Mouse (Mus musculus) erythroblast, embryonic 14.5 days (primary cell): Measurements from ENCODE around the gene Hc. TPM values are rescaled to one million over a fixed set of nuclear protein-coding genes. Genes with fewer than 3 reads are reported as not detected.

Experiments
- H3K27me3 ChIP-seq: 2 replicates; pipeline ENCODE4 v1.6.1; 2012; ENCODE audit warnings: inconsistent platforms; ENCODE audit not compliant: control insufficient read depth
- H3K36me3 ChIP-seq: 2 replicates; pipeline ENCODE4 v1.6.1; 2012; ENCODE audit warnings: mild to moderate bottlenecking, inconsistent platforms; ENCODE audit not compliant: control insufficient read depth
- H3K4me1 ChIP-seq: 2 replicates; pipeline ENCODE4 v1.6.1; 2012; ENCODE audit warnings: inconsistent platforms; ENCODE audit not compliant: control insufficient read depth
- H3K4me3 ChIP-seq: replicated peaks from 2 replicates; pipeline ENCODE3; 2012; ENCODE audit warnings: moderate library complexity, mild to moderate bottlenecking, inconsistent platforms
- H3K9me3 ChIP-seq: 2 replicates; pipeline ENCODE4 v1.6.1; 2012; ENCODE audit warnings: low read length, inconsistent platforms, mixed read lengths; ENCODE audit not compliant: control insufficient read depth
- GATA1 ChIP-seq: IDR thresholded peaks from 2 replicates; pipeline ENCODE4 v1.6.1; 2012; ENCODE audit warnings: low read length, inconsistent platforms, mixed read lengths
- TAL1 ChIP-seq: IDR thresholded peaks from 3 replicates; pipeline ENCODE4 v1.6.1; 2012; ENCODE audit warnings: low read length, inconsistent platforms, mixed read lengths
- polyA plus RNA-seq: library from polyadenylated mRNA; stranded (reverse); fragments of >175 nt; gene quantifications from 2 replicates; pipeline ENCODE4 v1.2.3, GENCODE M21; 2012

Gene Hc
- polyA plus RNA-seq, 1 experiment = not detected

GRCm38 (mm10) chr2:35021806-35022205 is 39.4 kb downstream of the Hc start:
- no peak overlapping the region for H3K4me3 ChIP-seq
- peaks cover 13% of the 10 kb centered on the region for H3K4me1 ChIP-seq
- TF ChIP-seq TAL1 (no peak), GATA1 (no peak)
- peaks cover 5% of the 10 kb centered on the region for H3K36me3 ChIP-seq
- H3K27me3 ChIP-seq = no peaks in the 10 kb centered on the region
- H3K9me3 ChIP-seq = no peaks in the 10 kb centered on the region

- H3K9me3 ChIP-seq = no peaks in the 10 kb centered on the region
- H3K27me3 ChIP-seq = no peaks in the 10 kb centered on the region
- TF ChIP-seq TAL1 = no peak
- no peak for TF ChIP-seq GATA1
- no peaks in the 10 kb centered on the region; the same call in 1 of the 2 replicates for H3K36me3 ChIP-seq
- no peaks in the 10 kb centered on the region for H3K4me1 ChIP-seq
- no peak overlapping the region for H3K4me3 ChIP-seq
These were observed 45.4 kb downstream of the Hc start for GRCm38 (mm10) chr2:35015861-35016260.

GRCm38 (mm10) chr2:35011649-35012048 is 49.6 kb downstream of the Hc start:
- Histone ChIP-seq H3K4me3 (no peak overlapping the region), H3K36me3 (no peaks in the 10 kb centered on the region; the same call in 1 of the 2 replicates), H3K9me3 (no peaks in the 10 kb centered on the region), H3K4me1 (no peaks in the 10 kb centered on the region), H3K27me3 (no peaks in the 10 kb centered on the region)
- no peak for TF ChIP-seq GATA1
- no peak for TF ChIP-seq TAL1

GRCm38 (mm10) chr2:34998956-34999355 is 62.3 kb downstream of the Hc start:
- Histone ChIP-seq H3K4me3 (no peak overlapping the region), H3K9me3 (no peaks in the 10 kb centered on the region), H3K27me3 (no peaks in the 10 kb centered on the region), H3K36me3 (no peaks in the 10 kb centered on the region), H3K4me1 (no peaks in the 10 kb centered on the region)
- TF ChIP-seq TAL1 = no peak
- TF ChIP-seq GATA1 = no peak

GRCm38 (mm10) chr2:34996506-34996905 is 64.7 kb downstream of the Hc start:
- no peaks in the 10 kb centered on the region for H3K9me3 ChIP-seq
- no peak for TF ChIP-seq GATA1
- H3K4me1 ChIP-seq = no peaks in the 10 kb centered on the region

GRCm38 (mm10) chr2:34993696-34994356 is 67.4 kb downstream of the Hc start:
- no peaks in the 10 kb centered on the region for H3K9me3 ChIP-seq
- no peaks in the 10 kb centered on the region for H3K4me1 ChIP-seq
- H3K36me3 ChIP-seq = no peaks in the 10 kb centered on the region; the same call in 1 of the 2 replicates
- no peak overlapping the region for H3K4me3 ChIP-seq
- TF ChIP-seq TAL1 = no peak
- no peak for TF ChIP-seq GATA1
- H3K27me3 ChIP-seq = no peaks in the 10 kb centered on the region; the same call in 1 of the 2 replicates

More at GRCm38 (mm10) chr2:34996506-34996905, 64.7 kb downstream of the Hc start:
- Histone ChIP-seq H3K4me3 (no peak overlapping the region), H3K27me3 (no peaks in the 10 kb centered on the region; the same call in 1 of the 2 replicates), H3K36me3 (no peaks in the 10 kb centered on the region)

- Histone ChIP-seq H3K36me3 (no peaks in the 10 kb centered on the region; the same call in 1 of the 2 replicates), H3K9me3 (no peaks in the 10 kb centered on the region), H3K4me3 (no peak overlapping the region), H3K4me1 (no peaks in the 10 kb centered on the region), H3K27me3 (no peaks in the 10 kb centered on the region; the same call in 1 of the 2 replicates)
- no peak for TF ChIP-seq GATA1
- TF ChIP-seq TAL1 = no peak
These were observed 68.2 kb downstream of the Hc start for GRCm38 (mm10) chr2:34992729-34993695.

GRCm38 (mm10) chr2:34991966-34992365 is 69.3 kb downstream of the Hc start:
- Histone ChIP-seq H3K4me1 (no peaks in the 10 kb centered on the region), H3K27me3 (no peaks in the 10 kb centered on the region; the same call in 1 of the 2 replicates), H3K36me3 (no peaks in the 10 kb centered on the region; the same call in 1 of the 2 replicates), H3K4me3 (no peak overlapping the region), H3K9me3 (no peaks in the 10 kb centered on the region)
- no peak for TF ChIP-seq GATA1
- TF ChIP-seq TAL1 = no peak

- TF ChIP-seq GATA1 = no peak
- no peak for TF ChIP-seq TAL1
These were observed 71.5 kb downstream of the Hc start for GRCm38 (mm10) chr2:34989749-34990148.

More at GRCm38 (mm10) chr2:34989749-34990148, 71.5 kb downstream of the Hc start:
- Histone ChIP-seq H3K36me3 (no peaks in the 10 kb centered on the region; the same call in 1 of the 2 replicates), H3K4me3 (no peak overlapping the region), H3K27me3 (no peaks in the 10 kb centered on the region; the same call in 1 of the 2 replicates), H3K4me1 (no peaks in the 10 kb centered on the region), H3K9me3 (no peaks in the 10 kb centered on the region)
